Mouse (Mus musculus) neutrophil, adult 5-6 weeks (primary cell): ENCODE data around the gene Rnls. TPM values are rescaled to one million over a fixed set of nuclear protein-coding genes. Genes with fewer than 3 reads are reported as not detected.
A peak's percentile ranks its signal among the peaks of the same experiment; 100 is the strongest.

Source experiments
- ATAC-seq: fragments of 151-379, 151-347 bp; 2 replicates; pipeline ENCODE4 v1.8.0; 2017; ENCODE audit warnings: mild to moderate bottlenecking, moderate TSS enrichment; ENCODE audit not compliant: insufficient number of reproducible peaks, poor library complexity, low FRiP score, severe bottlenecking; ENCODE audit errors: extremely low read depth
- total RNA-seq: library from RNA; stranded (forward); fragments of 200-1000 nt; gene quantifications from 2 replicates; pipeline ENCODE4 v1.2.3, GENCODE M21; 2017

Rnls gene
- total RNA-seq, 1 experiment from 2014 or later, result 1.2 TPM

- ATAC-seq, result 0 out of 2 replicates have a peak, but pooled peaks have one; percentile 23
These were observed 304.1 kb downstream of the Rnls start for GRCm38 (mm10) chr19:33087961-33088360.

Other genes with a start within 250 kb of the Rnls start
- not detected in 2 replicates for gene Lipo4, start 125.5 kb upstream of the Rnls start, total RNA-seq
- gene Gm8978, start 233.0 kb upstream of the Rnls start, total RNA-seq, result not detected in 2 replicates